In the genomic region with DNA sequence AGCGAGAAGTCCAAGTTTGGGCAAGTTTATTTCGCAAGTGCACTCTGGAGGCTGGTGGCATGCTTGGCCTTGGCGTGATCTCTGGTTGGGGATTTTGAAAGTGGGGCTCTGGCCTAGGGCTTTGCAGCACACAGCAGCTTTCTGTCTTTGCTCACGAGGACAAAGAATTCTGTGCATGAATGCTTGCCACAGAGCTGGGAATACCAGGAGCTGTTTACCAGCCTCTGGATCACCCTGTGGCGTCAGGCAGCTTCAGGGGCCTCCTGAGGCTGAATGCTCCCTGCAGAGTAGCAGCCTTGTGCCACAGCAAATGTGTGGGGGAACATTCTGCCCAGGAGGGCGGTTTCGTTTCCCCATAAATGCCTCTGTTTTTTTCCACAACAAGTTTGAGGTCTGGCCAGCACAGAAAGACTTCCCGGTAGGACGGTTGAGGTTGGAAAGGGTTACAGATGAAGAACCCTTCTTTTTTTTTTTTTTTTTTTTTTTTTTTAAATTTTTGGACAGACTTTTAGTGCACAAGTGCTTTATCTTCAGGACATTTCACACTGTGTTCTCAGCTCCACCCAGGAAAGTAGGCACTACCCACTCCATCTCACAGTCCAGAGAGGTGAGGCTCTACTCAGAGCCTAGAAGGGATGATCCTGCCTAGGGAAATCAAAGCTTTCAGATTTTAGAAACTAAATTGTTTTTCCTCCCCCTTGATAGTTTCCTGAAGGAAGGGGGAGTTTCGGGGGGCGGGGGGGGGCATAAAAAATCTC, we compare ENCODE assay signal across 1 mouse cellular context.
TF ChIP-seq lines count a peak whose summit lies in the region.

No protein-coding gene starts in this region.

TF ChIP-seq in CH12.LX, 34 proteins besides CTCF, POLR2A, EP300 and RAD21 (continued from another document):
- no peak for TF ChIP-seq TBP (conservative IDR thresholded peaks at IDR 0.05; ENCODE audit: low read depth, low read length)
- TF ChIP-seq TCF12 (IDR thresholded peaks at IDR 0.05; ENCODE audit: low read depth, low read length), result peak; percentile 58; the same call in 1 of the 2 replicates
- no peak for TF ChIP-seq ZC3H11A (IDR thresholded peaks at IDR 0.05; ENCODE audit: low read depth, low read length)
- TF ChIP-seq BHLHE40 (IDR thresholded peaks at IDR 0.05; ENCODE audit: low read depth, low read length), result peak; percentile 49; the same call in 1 of the 2 replicates
- peak; percentile 44; the same call in 1 of the 2 replicates for TF ChIP-seq MYC (IDR thresholded peaks at IDR 0.05; ENCODE audit: low read depth, low read length)
- peak; percentile 20; the same call in 1 of the 2 replicates for TF ChIP-seq SMC3 (IDR thresholded peaks at IDR 0.05; ENCODE audit: low read depth, low read length)
- TF ChIP-seq NRF1 (IDR thresholded peaks at IDR 0.05; ENCODE audit: low read depth, low read length), result no peak
- no peak for TF ChIP-seq ZMIZ1 (IDR thresholded peaks at IDR 0.05; ENCODE audit: low read depth, low read length)
- TF ChIP-seq MAX (IDR thresholded peaks at IDR 0.05; ENCODE audit: low read length), result no peak
- peak; percentile 50; the same call in 1 of the 2 replicates for TF ChIP-seq CHD2 (IDR thresholded peaks at IDR 0.05; ENCODE audit: low read length)
- TF ChIP-seq ZKSCAN1 (IDR thresholded peaks at IDR 0.05; ENCODE audit: borderline replicate concordance, low read depth, low read length), result no peak
- no peak for TF ChIP-seq MEF2A (IDR thresholded peaks at IDR 0.05; ENCODE audit: borderline replicate concordance, low read depth, low read length)
- no peak for TF ChIP-seq UBTF (IDR thresholded peaks at IDR 0.05; ENCODE audit: low read depth, low read length)
